Mouse (Mus musculus): Measurements from ENCODE around the gene Defa25.
"Not testable (repeated sequence)": the region's sequence is repeated elsewhere in the genome, so short reads cannot be mapped to it uniquely, and the experiment has no call there.

Gene Defa25

DNA sequence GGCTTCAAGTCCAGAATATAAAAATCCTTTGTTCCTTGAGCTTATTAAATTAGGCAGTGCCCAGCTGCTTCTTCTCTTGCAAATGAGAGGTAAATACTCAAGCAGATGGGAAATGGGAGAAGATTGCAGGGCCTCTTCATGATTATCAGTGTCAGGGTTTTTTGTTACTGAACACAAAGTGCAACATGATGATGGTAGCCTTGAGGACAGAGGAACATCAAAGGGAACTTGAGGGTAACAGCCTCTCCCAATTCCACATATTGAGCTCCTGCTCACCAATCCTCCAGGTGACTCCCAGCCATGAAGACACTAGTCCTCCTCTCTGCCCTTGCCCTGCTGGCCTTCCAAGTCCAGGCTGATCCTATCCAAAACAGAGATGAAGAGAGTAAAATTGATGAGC lies at the start of gene Defa25:
Gene Defa25, plus strand, starts transcription at position 301 of the 400 bp plus-strand sequence.
- not testable (repeated sequence) for DNase-seq (ENCODE audit: low spot score)

GRCm38 (mm10) chr8:21054747-21055146 lies 29.5 kb upstream of the Defa25 start, which contains the start of gene Defa23:
TSS of gene Defa23 (plus strand) at chr8:21055047.
- not testable (repeated sequence) for DNase-seq (ENCODE audit: low spot score)

DNA sequence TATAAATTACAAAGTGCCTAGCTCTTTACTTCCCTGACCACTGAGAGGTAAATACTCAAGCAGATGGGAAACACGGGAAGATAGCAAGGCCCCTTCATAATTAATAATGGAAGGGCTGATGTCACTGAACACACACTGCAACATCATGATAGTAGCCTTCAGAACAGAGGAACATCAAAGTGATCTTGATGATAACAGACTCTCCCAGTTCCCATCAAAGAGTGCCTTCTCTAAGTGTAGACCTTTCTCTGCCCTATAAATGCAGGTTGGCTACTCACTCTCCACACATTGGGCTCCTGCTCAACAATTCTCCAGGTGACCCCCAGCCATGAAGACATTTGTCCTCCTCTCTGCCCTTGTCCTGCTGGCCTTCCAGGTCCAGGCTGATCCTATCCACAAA lies 19.5 kb upstream of the Defa25 start, which contains the start of gene Defa35:
Gene Defa35, plus strand, starts transcription at position 301 of the 400 bp plus-strand sequence.
- not testable (repeated sequence) for DNase-seq (ENCODE audit: low spot score)

GRCm38 (mm10) chr8:21093106-21093505 lies 8.9 kb downstream of the Defa25 start:
- peak; percentile 13 for DNase-seq (ENCODE audit: low spot score)

GRCm38 (mm10) chr8:21095950-21096349 lies 11.7 kb downstream of the Defa25 start, which contains the start of gene Gm14851:
TSS of gene Gm14851 (minus strand) at chr8:21096050.
- not testable (repeated sequence) for DNase-seq (ENCODE audit: low spot score)

GRCm38 (mm10) chr8:21134342-21134741 lies 50.1 kb downstream of the Defa25 start, which contains the start of gene Defa30:
TSS of gene Defa30 (plus strand) at chr8:21134642.
- DNase-seq (ENCODE audit: low spot score): not testable (repeated sequence)

Measured in embryo, embryonic 10.5 days (tissue).